ENCODE assay signal across 8 mouse cellular contexts in genomic region chr11:7056121-7056520, GRCm38 (mm10). TPM values are rescaled to one million over a fixed set of nuclear protein-coding genes. Genes with fewer than 3 reads are reported as not detected.
DNase-seq lines count a peak whose midpoint lies in the region; ATAC-seq lines count a peak whose summit lies in the region.
"Had no signal": no experiment of that assay in that cellular context is flagged by ENCODE, and none has a peak within 500 bp of the region (broad histone marks: within the 10 kb centered on the region; RNA-seq: fewer than 3 reads in every experiment).

No protein-coding gene starts in this region.

- H3K27me3 ChIP-seq in heart, embryonic 10.5 days (ENCODE audit: insufficient read depth, poor library complexity, severe bottlenecking): peaks cover 58% of the 10 kb centered on the region
- peaks cover 56% of the 10 kb centered on the region for H3K27me3 ChIP-seq in midbrain, embryonic 12.5 days

- peak overlapping the region; percentile 42 for H3K4me3 ChIP-seq in heart, embryonic 10.5 days
- H3K4me3 ChIP-seq in midbrain, embryonic 12.5 days: no peak overlapping the region
- H3K4me3 ChIP-seq: liver, embryonic 13.5 days had no signal

- H3K4me1 ChIP-seq in heart, embryonic 10.5 days: peaks cover 30% of the 10 kb centered on the region
- H3K4me1 ChIP-seq in midbrain, embryonic 12.5 days: peaks cover 14% of the 10 kb centered on the region; the same call in 1 of the 2 replicates
- H3K4me1 ChIP-seq: liver, embryonic 13.5 days had no signal

- WGBS in heart, embryonic 10.5 days: 3% methylated on average over 11 of the region's 11 CpGs
- 10% methylated on average over 11 of the region's 11 CpGs for WGBS in midbrain, embryonic 12.5 days

- peak overlapping the region; percentile 86 for H3K27ac ChIP-seq in heart, embryonic 10.5 days
- H3K27ac ChIP-seq in midbrain, embryonic 12.5 days (replicated peaks): no peak overlapping the region
- H3K27ac ChIP-seq: liver, embryonic 13.5 days had no signal

- H3K4me2 ChIP-seq in midbrain, embryonic 12.5 days (replicated peaks): peak overlapping the region; percentile 11
- H3K4me2 ChIP-seq: liver, embryonic 13.5 days had no signal

- ATAC-seq in midbrain, embryonic 12.5 days (ENCODE audit: low FRiP score, low read depth): no peak
- ATAC-seq in megakaryocyte-erythroid progenitor cell, adult 5-6 weeks (replicated peaks; ENCODE audit: low FRiP score, low TSS enrichment, poor library complexity, severe bottlenecking): no peak

- no peaks in the 10 kb centered on the region for H3K9me3 ChIP-seq in heart, embryonic 10.5 days
- H3K9me3 ChIP-seq in midbrain, embryonic 12.5 days: no peaks in the 10 kb centered on the region
- H3K9me3 ChIP-seq: liver, embryonic 13.5 days had no signal

- no peaks in the 10 kb centered on the region for H3K36me3 ChIP-seq in heart, embryonic 10.5 days
- H3K36me3 ChIP-seq in midbrain, embryonic 12.5 days: no peaks in the 10 kb centered on the region
- H3K36me3 ChIP-seq: liver, embryonic 13.5 days had no signal

- 0 out of 2 replicates have a peak overlapping the region, but pooled peaks have one; percentile 25 for H3K9ac ChIP-seq in midbrain, embryonic 12.5 days (replicated peaks)
- H3K9ac ChIP-seq: liver, embryonic 13.5 days had no signal

- peak; percentile 62 for DNase-seq in cerebellum, adult 11 months
- DNase-seq in cerebellum, adult 9-10 months: peak; percentile 84
- DNase-seq in heart, embryonic 10.5 days (ENCODE audit: low spot score): peak; percentile 85
- DNase-seq in layer of hippocampus, adult 18-20 months (ENCODE audit: low spot score in 2 of 2): no peak
- no peak for DNase-seq in kidney, postnatal 10 days
- DNase-seq: liver, embryonic 13.5 days had no signal

RNA-seq across cellular contexts. Expression of gene Adcy1, which starts 7.2 kb away (rescaled TPM):
- polyA plus RNA-seq in heart, embryonic 10.5 days (2016; fragmentation: Nextera tagmentation; extraction: Ambion mirVana): 1.9 and 2.0 TPM in 2 replicates
- 2.0 and 2.5 TPM in 2 replicates for polyA plus RNA-seq in midbrain, embryonic 12.5 days (2016; fragmentation: Nextera tagmentation; extraction: Ambion mirVana)
- total RNA-seq in megakaryocyte-erythroid progenitor cell, adult 5-6 weeks (2014; fragmentation: Nextera tagmentation): not detected in 2 replicates
- total RNA-seq in megakaryocyte-erythroid progenitor cell, adult 5-6 weeks (2017): not detected in 2 replicates
- 100 to 1,000 TPM; 359 to 377 TPM for total RNA-seq in layer of hippocampus, adult 18-20 months (2021)

Comparison
In these comparisons a context has a peak if more than half of its experiments do, and no peak if none do; other contexts are left out.
1. DNase-seq: peak in cerebellum, adult 11 months (single experiment), cerebellum, adult 9-10 months (single experiment) and heart, embryonic 10.5 days (single experiment); none in layer of hippocampus, adult 18-20 months (0 of 2) and kidney, postnatal 10 days (single experiment).
2. RNA of gene Adcy1, which starts 7.2 kb away (total RNA-seq): 359 to 377 TPM in layer of hippocampus, adult 18-20 months; not detected in megakaryocyte-erythroid progenitor cell, adult 5-6 weeks; every median in the first group is over 100 times any median in the second.